Mouse (Mus musculus) left cerebral cortex, adult 2 months (tissue): ENCODE results near the gene Pnpla3. TPM values are rescaled to one million over a fixed set of nuclear protein-coding genes. Genes with fewer than 3 reads are reported as not detected.
"Not testable (repeated sequence)": the region's sequence is repeated elsewhere in the genome, so short reads cannot be mapped to it uniquely, and the experiment has no call there.

Source experiments
- DNase-seq, 2 experiments: peaks; one replicate each; pipeline ENCODE4 v3.0.0; 2021 to 2022; ENCODE audit warnings: low spot score in 2 of 2, mixed read lengths in 1 of 2; ENCODE audit errors: extremely low spot score in 1 of 2
- H3K27ac ChIP-seq: fragments of 200-600 bp; 2 replicates; pipeline ENCODE4 v1.8.1; 2022
- H3K4me3 ChIP-seq: fragments of 200-600 bp; 2 replicates; pipeline ENCODE4 v1.8.1; 2022
- CTCF ChIP-seq: fragments of 200-600 bp; IDR thresholded peaks from 2 replicates; pipeline ENCODE4 v1.8.1; 2022; ENCODE audit warnings: antibody characterized with exemption, mild to moderate bottlenecking, moderate library complexity
- intact Hi-C: fragments of 180-260 bp; cut with DNase I; formaldehyde crosslinking; loops from one replicate; pipeline ENCODE4 v1.15.1; 2025
- total RNA-seq, 2 experiments: library from RNA; stranded (reverse); gene quantifications; 2 replicates each; pipeline ENCODE4 v1.2.3; 2021

The Pnpla3 gene
- total RNA-seq, 2 experiments from 2014 or later, result 10.9 to 12.0 TPM

DNA sequence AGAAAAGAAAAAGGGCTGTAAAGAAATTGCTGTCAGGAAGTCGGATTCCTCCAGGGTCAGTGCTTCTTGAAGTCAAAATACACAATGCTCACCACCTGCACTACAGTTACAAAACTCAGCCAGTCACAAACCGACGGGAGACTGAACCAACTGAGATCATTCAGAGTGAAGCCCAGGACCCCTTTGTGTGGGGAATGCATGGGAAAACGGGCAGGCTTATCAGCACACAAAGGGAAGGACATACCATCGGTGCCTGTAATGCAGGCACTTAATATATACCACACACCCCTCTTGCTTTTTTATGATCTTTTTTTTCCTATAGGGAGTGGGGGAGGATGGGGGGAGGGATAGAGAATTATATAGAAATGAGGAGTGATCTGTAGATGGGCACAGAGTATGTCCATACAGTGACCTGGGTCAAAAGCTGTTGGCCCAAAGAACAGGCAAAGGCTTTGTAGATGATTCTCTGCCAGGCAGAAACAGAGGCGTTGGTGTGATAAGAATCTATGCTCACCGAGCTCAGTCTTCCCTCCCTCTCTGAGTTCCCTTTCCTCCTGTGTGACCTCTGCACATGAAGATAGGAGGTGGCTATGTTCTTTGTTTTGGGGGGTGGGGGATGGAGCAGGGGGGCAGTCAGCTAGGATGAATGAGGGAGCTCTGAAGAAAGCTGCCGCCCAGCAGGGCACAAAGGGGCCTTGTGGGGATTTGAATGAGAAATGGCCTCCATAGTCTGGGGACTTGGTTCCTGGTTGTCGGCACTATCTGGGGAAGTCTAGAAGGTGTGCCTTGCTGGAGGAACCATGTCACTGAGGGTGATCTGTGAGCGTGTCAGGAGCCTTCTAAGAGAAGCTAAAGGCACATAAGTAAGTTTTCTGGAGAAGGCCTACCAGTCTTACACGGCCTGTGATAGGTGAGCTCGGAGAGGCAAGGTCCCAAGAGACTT is 30.9 kb upstream of the Pnpla3 start:
- no peak for TF ChIP-seq CTCF
- no peak overlapping the region for H3K4me3 ChIP-seq
- DNase-seq, result no peak
- no peak overlapping the region for H3K27ac ChIP-seq
- intact Hi-C loops, result no loop called here

DNA sequence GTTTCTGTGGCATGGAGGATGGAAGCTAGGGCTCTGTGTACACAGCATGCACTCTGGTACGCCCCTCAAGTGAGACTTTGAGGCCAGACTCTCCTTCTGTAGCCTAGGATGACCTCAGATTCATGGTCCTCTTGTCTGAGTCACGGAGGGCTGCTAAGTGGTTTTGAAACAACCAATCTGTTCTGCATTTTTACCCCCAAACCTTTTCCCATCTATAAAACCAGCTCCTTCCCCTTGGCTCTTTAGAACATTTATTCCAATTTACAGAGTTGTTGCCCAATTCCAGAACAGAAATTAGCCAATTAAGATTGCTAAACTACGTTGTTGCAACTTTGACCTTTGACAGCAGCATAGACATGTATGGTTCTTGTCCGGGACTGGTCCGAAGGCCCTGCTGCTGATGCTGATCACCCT is 28.0 kb upstream of the Pnpla3 start:
- intact Hi-C loops, result no loop called here
- DNase-seq, result no peak
- TF ChIP-seq CTCF, result no peak
- Histone ChIP-seq H3K27ac (no peak overlapping the region), H3K4me3 (no peak overlapping the region)

DNA sequence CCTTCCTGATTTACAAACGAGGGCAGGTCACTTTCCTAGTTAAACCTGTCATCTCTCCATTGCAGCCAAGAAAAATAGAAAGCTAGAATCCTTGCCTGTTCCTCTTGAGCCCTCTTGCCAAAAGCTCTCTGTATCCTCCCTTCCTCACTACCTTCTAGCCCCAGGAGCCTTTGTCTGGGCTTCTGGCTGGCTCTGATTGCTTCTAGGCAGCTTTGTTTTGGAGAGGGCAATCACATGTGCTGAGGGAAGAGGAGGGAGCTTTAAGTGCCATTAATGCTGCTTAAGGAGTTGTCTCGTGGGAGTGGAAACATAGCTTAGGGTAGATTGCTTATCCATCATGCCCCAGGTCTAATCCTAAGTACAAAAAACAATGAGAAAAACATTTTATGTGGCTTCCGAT is 27.5 kb upstream of the Pnpla3 start:
- intact Hi-C loops, result no loop called here
- Histone ChIP-seq H3K4me3 (no peak overlapping the region), H3K27ac (no peak overlapping the region)
- TF ChIP-seq CTCF, result no peak
- no peak for DNase-seq

DNA sequence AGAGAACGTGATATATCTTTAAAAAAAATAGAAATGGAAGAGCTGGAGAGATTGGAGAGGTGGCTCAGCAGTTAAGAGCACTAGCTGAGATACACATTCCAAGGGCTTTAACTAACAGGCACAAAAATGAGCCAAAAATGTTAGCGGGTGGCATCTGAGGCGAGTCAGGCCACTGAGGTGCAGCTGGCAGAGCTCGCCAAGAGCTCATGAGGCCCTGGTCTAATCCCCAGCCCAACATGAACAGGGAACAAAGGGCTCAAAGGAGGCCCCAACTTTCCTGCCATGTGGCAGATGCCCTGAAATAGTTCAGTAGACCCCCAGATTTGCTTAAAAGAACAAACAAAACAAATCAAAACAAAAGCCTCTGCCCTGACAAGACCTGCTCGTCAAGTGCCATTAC is 26.7 kb upstream of the Pnpla3 start:
- H3K27ac ChIP-seq, result no peak overlapping the region
- intact Hi-C loops, result no loop called here
- H3K4me3 ChIP-seq, result no peak overlapping the region
- DNase-seq, result no peak
- no peak for TF ChIP-seq CTCF

DNA sequence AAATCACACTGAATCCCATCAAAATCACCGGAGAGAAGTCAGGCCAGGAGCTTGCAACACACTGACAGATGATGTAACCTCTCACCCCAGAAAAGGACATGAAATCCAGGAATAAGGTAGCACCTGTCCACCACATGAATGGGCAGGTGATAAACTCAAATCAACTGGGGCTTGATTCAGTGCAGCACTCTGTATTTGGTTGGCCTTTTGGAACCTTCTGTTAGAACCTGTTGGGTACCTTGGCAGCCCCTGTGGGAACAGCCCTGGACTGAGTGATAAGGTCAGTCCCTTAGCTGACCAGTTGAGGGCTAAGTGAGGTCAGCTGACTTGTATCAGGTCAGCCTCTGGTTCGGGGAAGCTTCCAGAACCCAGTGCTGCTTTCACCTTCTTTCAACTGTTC is 11.5 kb upstream of the Pnpla3 start:
- no peak for TF ChIP-seq CTCF
- H3K4me3 ChIP-seq, result no peak overlapping the region
- no peak overlapping the region for H3K27ac ChIP-seq
- intact Hi-C loops, result no loop called here
- DNase-seq, result no peak

DNA sequence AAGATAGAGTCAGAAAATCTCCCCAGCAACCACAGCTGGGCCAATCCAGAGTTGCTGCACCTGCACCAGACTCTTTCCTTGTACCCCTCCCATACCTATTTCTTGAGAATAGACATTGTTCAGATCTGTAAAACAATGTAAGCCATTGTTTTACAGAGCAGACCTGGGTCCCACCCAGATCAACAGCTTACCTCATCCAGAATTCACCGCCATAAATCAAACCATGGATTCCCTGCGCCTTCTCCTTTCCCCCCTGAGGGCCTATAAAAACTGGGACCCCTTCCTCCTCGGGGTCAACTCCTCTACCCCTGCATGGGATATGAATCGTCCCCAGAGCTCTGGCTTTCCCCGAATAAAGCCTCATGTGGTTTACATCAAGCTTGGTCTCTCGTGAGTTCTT is 10.1 kb upstream of the Pnpla3 start:
- DNase-seq, H3K27ac ChIP-seq, intact Hi-C loops, H3K4me3 ChIP-seq: not testable (repeated sequence)

DNA sequence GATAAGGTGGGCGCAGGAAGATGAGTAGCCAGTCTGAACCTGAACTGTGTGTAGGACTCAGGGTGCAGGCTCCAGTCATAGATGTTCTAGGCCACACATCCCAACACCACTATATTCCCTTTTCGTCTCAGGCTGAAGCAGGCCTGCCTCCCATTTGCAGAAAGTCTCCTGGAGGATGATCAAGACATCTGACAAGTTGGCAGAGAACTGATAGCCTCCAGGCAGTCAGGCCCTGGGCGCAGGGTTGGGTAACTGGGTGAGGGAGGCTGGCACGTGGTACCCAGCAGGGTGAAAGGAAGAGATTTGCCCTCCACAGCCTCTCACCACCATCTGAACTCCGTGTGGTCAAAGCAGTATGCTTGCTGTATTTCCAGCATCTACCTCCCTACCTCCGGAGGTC is 5.8 kb upstream of the Pnpla3 start:
- Histone ChIP-seq H3K27ac (no peak overlapping the region), H3K4me3 (no peak overlapping the region)
- intact Hi-C loops, result no loop called here
- DNase-seq, result no peak
- TF ChIP-seq CTCF, result no peak

DNA sequence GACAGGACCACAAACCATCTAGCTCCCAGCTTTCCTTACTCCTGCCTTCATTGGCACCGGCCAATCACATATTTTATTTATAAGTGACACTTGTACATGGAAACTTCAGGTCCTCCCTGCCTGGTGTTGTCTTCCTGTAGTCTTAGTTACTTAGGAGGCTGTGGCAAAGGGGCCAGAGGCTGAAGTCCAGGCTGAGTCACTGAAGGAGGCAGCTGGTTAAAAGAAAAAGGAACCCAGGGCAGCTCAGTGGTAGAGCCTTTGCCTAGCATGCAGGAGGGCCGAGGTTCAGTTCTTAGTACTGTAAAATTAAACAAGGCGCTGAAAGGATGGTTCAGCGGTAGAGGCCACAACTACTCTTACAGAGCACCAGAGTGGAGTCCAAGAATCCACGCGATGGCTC is 819 bp upstream of the Pnpla3 start:
- intact Hi-C loops, result loop anchor here (1.0 to 5.0 kb wide), 2 partner anchors 45 to 93 kb away; partner anchors contain the start of gene Pnpla5
- DNase-seq, result no peak
- no peak overlapping the region for H3K4me3 ChIP-seq
- H3K27ac ChIP-seq, result no peak overlapping the region; the same call in 1 of the 2 replicates
- no peak for TF ChIP-seq CTCF

DNA sequence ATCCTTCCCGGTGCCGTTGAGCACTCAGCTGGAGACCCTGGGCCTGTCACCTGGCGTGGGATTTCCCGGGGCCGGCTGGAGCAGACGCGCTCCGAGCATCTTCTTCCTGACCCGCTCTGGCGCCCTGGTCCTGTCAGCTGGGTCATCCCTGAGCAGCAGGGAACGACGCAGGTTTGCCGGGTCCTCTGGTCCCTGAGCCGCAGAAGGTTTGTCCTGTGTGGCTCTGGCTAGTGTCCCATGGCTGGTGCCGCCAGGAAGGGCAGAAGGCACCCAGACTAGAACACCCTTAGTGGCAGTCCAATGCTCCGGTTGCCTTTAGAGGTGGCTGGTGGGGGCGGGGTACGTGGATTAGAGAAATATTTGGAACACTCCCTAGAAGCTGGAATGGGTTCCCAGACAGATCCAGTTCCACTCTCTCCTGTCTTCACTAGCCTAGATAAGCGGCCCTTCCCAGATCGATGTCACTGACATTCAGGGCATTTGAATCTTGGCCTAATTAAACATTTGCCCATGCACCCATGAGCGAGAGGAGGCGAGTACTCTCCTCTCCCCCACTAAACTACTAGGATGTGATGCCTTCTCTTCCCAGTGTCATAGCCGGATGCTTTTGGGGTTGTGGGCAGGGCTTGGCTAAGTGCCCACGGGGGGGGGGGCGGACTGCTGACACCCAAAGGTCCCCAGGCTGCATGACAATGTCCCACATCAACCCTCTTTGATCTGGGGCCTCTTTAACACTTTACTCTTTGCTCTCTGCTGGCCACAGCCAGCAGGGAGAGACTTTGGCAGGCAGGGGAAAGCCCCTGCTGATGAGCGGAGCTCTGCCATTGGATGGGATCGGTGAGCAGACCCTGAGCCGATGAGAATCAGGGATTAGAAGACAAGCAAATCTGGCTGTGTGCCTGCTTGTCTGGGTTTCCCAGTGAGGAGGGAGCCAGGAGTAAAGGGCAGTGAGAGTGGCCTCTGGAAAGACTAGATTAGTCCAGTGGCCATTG is 829 bp downstream of the Pnpla3 start:
- peak overlapping the region; percentile 88 for H3K27ac ChIP-seq
- peak in 1 of 2 experiments; percentile 33 for DNase-seq
- no peak for TF ChIP-seq CTCF
- intact Hi-C loops, result loop anchor here (5.0 kb wide), 1 partner anchor 46 kb away; the partner anchor contains the start of gene Pnpla5
- peak overlapping the region; percentile 64 for H3K4me3 ChIP-seq

DNA sequence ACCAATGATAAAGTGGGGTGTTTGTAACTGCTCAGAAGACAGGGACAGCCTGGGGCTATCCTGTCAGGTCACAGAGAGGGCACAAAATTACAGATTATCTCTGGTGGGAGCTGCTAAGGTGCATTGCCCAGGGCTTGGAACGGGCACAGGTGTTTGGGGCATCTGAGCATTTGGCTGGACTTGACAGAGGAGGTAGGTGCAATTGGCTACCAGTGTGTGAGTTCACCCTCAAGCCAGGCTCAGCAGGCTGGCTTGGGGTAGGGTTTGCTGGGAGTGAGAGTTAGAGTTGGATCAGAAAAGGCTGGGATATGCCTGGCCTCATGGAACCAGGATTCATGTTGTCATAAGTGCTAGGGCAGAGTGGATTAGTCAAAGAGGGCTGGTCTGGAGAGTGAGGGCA is 1.9 kb downstream of the Pnpla3 start:
- no peak for DNase-seq
- H3K4me3 ChIP-seq, result no peak overlapping the region
- no peak for TF ChIP-seq CTCF
- H3K27ac ChIP-seq, result no peak overlapping the region
- intact Hi-C loops, result loop anchor here (5.0 kb wide), 1 partner anchor 47 kb away; the partner anchor contains the start of gene Pnpla5

DNA sequence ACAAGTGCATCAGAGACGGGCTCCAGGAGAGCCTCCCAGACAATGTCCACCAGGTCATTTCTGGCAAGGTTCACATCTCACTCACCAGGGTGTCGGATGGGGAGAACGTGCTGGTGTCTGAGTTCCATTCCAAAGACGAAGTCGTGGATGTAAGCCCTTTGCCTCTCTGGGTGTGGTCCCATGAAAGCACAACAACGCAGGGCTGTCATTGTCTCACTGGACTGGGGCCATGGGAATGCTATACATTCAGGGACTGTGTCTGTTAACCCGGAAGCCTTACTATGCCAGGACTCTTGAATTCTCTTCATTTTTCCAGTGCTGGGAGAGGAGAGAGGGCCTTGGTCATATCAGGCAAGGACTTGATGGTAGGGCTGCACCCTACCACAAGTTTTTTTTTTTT is 3.5 kb downstream of the Pnpla3 start:
- no peak for DNase-seq
- intact Hi-C loops, result no loop called here
- Histone ChIP-seq H3K27ac (no peak overlapping the region), H3K4me3 (no peak overlapping the region)
- no peak for TF ChIP-seq CTCF

DNA sequence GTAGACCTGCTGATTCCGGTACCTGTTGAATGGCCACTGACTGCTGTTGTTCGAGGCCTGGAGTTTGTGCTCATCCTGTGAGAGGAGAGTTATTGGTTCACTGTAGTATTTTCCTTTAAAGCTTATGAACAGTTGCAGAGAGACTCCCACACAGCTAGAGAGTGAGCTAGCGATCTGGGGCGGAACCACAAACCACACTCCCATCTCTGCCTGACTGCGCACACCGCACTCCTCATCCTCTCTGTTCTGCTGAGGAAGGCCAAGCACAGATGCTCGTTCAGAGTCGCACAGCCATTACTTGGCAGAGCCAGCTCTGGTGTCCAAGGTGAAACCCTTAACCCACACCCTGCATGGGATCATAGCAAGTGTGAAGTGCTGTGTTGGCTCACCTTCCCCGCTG is 11.1 kb downstream of the Pnpla3 start:
- intact Hi-C loops, result no loop called here
- Histone ChIP-seq H3K27ac (no peak overlapping the region), H3K4me3 (no peak overlapping the region)
- no peak for DNase-seq
- no peak for TF ChIP-seq CTCF
